Mouse (Mus musculus) thymus, adult 2 months (tissue): ENCODE measurements around the gene Ly6g6c.

Source experiments
- CTCF ChIP-seq: fragments of 200-500 bp; IDR thresholded peaks from 2 replicates; pipeline ENCODE4 v1.5.1; 2012; ENCODE audit warnings: mild to moderate bottlenecking, control low read depth, low read length, moderate library complexity, borderline replicate concordance; ENCODE audit not compliant: control insufficient read depth, poor library complexity, insufficient read depth; ENCODE audit errors: extremely low read depth
- POLR2A ChIP-seq: fragments of 200-500 bp; IDR thresholded peaks from 2 replicates; pipeline ENCODE4 v1.6.1; 2012; ENCODE audit warnings: mild to moderate bottlenecking, low read length, control low read depth, moderate library complexity; ENCODE audit not compliant: control insufficient read depth, poor library complexity, insufficient read depth; ENCODE audit errors: extremely low read depth

DNA sequence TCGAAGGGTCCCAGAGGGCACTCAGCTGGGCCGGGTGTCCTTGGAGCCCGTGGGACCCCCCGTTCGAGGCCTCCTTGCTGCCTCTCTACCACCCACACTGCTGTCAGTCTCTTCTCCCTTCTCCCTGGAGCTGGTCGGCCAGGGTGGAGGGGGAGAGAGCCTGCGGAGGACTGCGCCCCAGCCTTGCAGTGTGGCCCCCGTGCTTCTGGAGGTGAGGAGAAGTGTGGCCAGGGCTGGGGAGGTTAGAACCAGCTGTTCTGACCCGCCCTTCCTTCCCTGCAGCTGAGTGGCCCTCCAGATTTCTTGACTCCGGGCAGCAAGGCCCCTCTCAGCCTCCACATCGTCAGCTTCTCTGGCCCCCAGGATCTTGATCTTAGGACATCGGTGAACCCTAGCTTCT lies 40.9 kb upstream of the Ly6g6c start:
- no peak for TF ChIP-seq CTCF
- no peak for TF ChIP-seq POLR2A
